Mouse (Mus musculus) adrenal gland (tissue): ENCODE data around the gene Sorcs3.

ENCODE experiments used
- intact Hi-C: fragments of 180-260 bp; cut with DNase I; formaldehyde crosslinking; loops from one replicate; pipeline ENCODE4 v1.15.1; 2025

The Sorcs3 gene

GRCm38 (mm10) chr19:48378006-48378540 is 172.2 kb downstream of the Sorcs3 start:
- intact Hi-C loops, result no loop called here

GRCm38 (mm10) chr19:48391551-48391950 is 185.7 kb downstream of the Sorcs3 start:
- intact Hi-C loops, result loop anchor here (10.0 kb wide), 1 partner anchor 407 kb away; no protein-coding TSS in a partner anchor

- intact Hi-C loops, result no loop called here
Measured at GRCm38 (mm10) chr19:48404774-48405495, 199.1 kb downstream of the Sorcs3 start.

GRCm38 (mm10) chr19:48408221-48408620 is 202.4 kb downstream of the Sorcs3 start:
- intact Hi-C loops, result no loop called here

- intact Hi-C loops, result no loop called here
Measured at GRCm38 (mm10) chr19:48411332-48411731, 205.5 kb downstream of the Sorcs3 start.

- intact Hi-C loops, result no loop called here
Measured at GRCm38 (mm10) chr19:48413836-48414235, 208.0 kb downstream of the Sorcs3 start.

- intact Hi-C loops, result no loop called here
Measured at GRCm38 (mm10) chr19:48418356-48418755, 212.5 kb downstream of the Sorcs3 start.

GRCm38 (mm10) chr19:48429263-48429662 is 223.4 kb downstream of the Sorcs3 start:
- intact Hi-C loops, result no loop called here

- intact Hi-C loops, result no loop called here
Measured at GRCm38 (mm10) chr19:48429755-48430154, 223.9 kb downstream of the Sorcs3 start.

GRCm38 (mm10) chr19:48430328-48430727 is 224.5 kb downstream of the Sorcs3 start:
- intact Hi-C loops, result no loop called here

GRCm38 (mm10) chr19:48438450-48438849 is 232.6 kb downstream of the Sorcs3 start:
- intact Hi-C loops, result no loop called here

GRCm38 (mm10) chr19:48461141-48461540 is 255.3 kb downstream of the Sorcs3 start:
- intact Hi-C loops, result no loop called here

- intact Hi-C loops, result no loop called here
Measured at GRCm38 (mm10) chr19:48462426-48462825, 256.6 kb downstream of the Sorcs3 start.

GRCm38 (mm10) chr19:48463494-48463893 is 257.7 kb downstream of the Sorcs3 start:
- intact Hi-C loops, result no loop called here

GRCm38 (mm10) chr19:48467471-48467870 is 261.6 kb downstream of the Sorcs3 start:
- intact Hi-C loops, result no loop called here

- intact Hi-C loops, result no loop called here
Measured at GRCm38 (mm10) chr19:48469791-48470410, 264.1 kb downstream of the Sorcs3 start.

- intact Hi-C loops, result no loop called here
Measured at GRCm38 (mm10) chr19:48471927-48472326, 266.1 kb downstream of the Sorcs3 start.

- intact Hi-C loops, result no loop called here
Measured at GRCm38 (mm10) chr19:48475784-48476410, 270.1 kb downstream of the Sorcs3 start.

GRCm38 (mm10) chr19:48478864-48479263 is 273.0 kb downstream of the Sorcs3 start:
- intact Hi-C loops, result no loop called here

- intact Hi-C loops, result no loop called here
Measured at GRCm38 (mm10) chr19:48482946-48483345, 277.1 kb downstream of the Sorcs3 start.

GRCm38 (mm10) chr19:48491111-48491510 is 285.3 kb downstream of the Sorcs3 start:
- intact Hi-C loops, result no loop called here
